16 mouse cellular contexts compared by ENCODE assay signal in the genomic region with DNA sequence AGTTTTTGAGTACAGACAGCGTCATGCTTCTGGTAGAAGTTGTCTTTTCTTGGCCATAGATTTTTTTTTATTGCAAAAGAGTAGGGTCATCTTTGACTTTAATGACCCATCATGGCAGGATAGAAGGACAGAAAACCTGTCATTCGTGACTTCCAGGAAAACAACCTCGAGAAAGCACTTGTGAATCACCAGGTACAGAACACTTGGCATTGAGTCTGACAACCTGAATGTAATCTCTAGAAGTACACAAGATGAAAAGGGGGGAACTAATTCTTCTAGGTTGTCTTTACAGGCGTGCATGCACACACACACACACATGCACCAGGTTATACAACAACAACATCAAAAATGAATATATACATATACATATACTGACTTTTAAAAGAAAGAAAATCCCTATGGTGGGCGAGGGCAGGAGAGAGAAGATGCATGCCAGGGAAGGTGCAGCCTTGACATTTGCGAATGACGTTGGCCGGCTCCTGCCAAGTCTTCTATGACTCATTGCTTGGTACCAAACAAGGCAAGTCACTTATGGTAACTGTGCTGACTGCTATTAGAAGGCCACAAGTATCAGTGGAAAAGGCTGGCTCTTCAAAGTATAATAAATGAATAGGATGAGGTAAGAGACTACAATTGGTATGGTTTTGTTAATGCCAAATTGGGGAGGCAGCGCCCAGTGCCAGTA.
DNase-seq lines count a peak whose midpoint lies in the region; ATAC-seq lines count a peak whose summit lies in the region.
"Had no signal": no experiment of that assay in that cellular context is flagged by ENCODE, and none has a peak within 500 bp of the region (broad histone marks: within the 10 kb centered on the region; RNA-seq: fewer than 3 reads in every experiment).

No protein-coding gene starts in this region.

- no peak for DNase-seq in frontal cortex, postnatal 14 days (ENCODE audit: low spot score in 2 of 2)
- peak; percentile 29 for DNase-seq in right cerebral cortex, postnatal 25 days
- DNase-seq in right cerebral cortex, postnatal 14 days, result no peak
- peak; percentile 85 for DNase-seq in adrenal gland, adult 8-10 months
- no peak for DNase-seq in lung, adult 18-20 months
- DNase-seq: gastrocnemius, postnatal 14 days; left cerebral cortex, postnatal 4 days; liver; lung, postnatal 10 days; midbrain, embryonic 14.5 days; thymus, postnatal 25 days had no signal

- ATAC-seq in frontal cortex, adult (ENCODE audit: low TSS enrichment), result peak; percentile 78
- ATAC-seq in activated CD4-positive, CD25-positive, alpha-beta regulatory T cell, adult 4 months, result no peak
- ATAC-seq: hindbrain, postnatal 0 days; intestine, postnatal 0 days; Patski had no signal

Comparison
In these comparisons a context has a peak if more than half of its experiments do, and no peak if none do; other contexts are left out.
1. DNase-seq: peak in right cerebral cortex, postnatal 25 days (single experiment) and adrenal gland, adult 8-10 months (single experiment); none in frontal cortex, postnatal 14 days (0 of 2), right cerebral cortex, postnatal 14 days (single experiment) and lung, adult 18-20 months (0 of 2).